Mouse (Mus musculus): ENCODE measurements around the gene Slain1. TPM values are rescaled to one million over a fixed set of nuclear protein-coding genes. Genes with fewer than 3 reads are reported as not detected.

Gene Slain1
- total RNA-seq, 2 experiments from 2014 or later, result 0.17 to 0.68 TPM

DNA sequence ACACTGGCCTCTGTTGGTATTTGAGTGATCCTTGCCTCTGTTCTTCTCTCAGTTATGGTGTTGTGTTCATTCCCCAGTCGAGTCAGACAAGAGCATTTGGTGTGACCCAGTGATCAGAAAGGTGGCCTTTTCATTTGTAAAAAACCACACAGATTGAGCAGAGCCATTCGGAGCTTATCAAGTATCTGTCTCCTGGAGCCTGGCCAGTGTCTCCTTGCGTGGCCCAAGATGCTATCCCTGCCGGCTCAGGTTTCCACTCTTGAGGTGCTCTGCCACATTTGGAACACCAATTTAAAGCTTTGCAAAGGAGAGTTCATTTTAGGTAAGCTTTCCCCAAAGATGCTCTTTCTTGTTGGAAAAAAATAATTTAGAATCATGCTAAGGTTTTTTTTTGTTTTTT is 14.4 kb downstream of the Slain1 start:
- intact Hi-C loops (cut with DNase I), result no loop called here
- no peak for DNase-seq

DNA sequence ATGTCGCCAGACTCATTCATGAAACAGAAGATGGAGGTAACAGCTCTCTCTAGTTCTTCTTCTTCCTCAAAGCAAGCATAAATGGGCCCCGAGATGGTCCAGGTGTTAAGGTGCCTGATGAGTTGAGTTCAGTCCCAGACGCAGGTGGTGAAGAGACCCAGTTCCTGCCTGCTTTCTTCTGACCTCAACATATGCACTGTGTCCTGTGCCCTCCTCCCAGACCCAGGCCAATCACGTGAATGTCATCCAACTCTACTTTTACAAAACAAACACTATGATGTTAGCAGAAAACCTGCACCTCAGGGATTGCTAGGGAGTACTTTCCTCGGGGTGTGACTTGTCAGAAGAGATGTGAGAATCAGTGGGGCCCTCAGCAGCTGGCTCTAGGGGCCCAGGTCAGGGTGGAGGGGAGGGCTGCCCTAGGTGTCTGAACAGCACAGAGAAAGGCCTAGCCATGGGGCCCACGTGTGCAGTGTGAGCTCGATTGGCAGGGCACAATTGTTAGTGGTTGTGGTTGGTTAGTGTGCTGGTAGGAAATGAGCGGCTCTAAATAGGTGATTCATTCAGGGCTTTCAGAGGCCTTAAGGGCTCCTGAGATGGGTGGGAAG is 16.4 kb downstream of the Slain1 start:
- DNase-seq, result no peak
- intact Hi-C loops (cut with DNase I), result no loop called here

DNA sequence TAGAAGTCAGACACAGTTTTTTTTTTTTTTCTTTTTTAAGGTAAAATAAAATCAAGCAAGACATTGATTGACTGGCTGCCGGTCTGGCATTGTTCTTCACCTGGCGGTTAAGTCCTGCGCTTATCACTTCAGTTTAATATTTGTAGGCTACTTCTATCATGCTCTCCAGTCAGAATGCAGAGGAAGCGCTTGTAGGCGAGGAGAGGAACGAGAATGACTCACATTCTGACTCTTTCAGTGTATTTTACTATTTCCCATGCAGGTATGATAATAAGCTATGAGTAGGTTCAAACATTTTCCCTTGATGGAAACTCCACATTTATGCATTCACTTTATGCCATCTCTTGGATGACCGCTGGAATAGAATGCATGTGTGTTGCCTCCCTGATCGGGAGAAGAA is 17.0 kb downstream of the Slain1 start:
- intact Hi-C loops (cut with DNase I), result no loop called here
- DNase-seq, result no peak

DNA sequence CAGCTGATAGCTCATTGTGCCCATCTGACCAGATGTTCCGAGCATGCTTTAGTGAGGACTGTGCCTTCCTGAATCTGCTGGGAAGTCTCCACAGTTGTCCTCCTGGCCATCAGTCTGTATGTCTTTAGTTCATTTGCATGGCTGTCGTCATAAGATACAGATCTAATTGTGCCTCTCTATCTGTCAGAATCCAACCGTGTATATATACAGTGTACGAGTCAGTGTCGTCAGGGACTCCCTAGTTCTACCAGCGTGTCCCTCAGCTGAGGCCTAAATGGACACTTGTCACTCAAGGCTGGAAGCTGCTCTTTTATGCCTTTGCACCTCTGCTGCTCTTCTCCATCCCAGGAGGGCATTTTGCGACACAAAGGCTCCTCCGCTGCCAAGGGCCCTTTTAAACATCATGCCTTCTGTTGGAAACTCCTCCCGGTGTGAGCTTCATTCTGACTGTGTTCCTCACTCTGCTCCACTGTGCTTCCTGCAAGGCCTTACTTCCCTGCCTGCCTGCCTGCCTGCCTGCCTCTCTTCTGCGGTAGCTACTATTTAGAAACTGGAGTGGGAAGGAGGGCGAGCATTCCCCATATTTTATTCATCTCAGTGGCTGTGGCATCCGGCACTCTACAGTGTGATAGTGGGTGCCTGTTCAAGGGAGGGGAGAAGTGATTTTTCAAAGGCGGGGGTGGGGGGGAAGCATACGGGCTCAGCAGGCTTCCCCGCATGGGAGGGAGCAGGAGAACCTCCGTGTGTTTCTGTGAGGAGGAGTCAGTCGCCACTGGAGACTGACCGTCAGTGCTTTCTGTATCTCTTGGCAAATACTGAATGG is 29.6 kb downstream of the Slain1 start:
- no peak for DNase-seq
- intact Hi-C loops (cut with DNase I), result no loop called here

DNA sequence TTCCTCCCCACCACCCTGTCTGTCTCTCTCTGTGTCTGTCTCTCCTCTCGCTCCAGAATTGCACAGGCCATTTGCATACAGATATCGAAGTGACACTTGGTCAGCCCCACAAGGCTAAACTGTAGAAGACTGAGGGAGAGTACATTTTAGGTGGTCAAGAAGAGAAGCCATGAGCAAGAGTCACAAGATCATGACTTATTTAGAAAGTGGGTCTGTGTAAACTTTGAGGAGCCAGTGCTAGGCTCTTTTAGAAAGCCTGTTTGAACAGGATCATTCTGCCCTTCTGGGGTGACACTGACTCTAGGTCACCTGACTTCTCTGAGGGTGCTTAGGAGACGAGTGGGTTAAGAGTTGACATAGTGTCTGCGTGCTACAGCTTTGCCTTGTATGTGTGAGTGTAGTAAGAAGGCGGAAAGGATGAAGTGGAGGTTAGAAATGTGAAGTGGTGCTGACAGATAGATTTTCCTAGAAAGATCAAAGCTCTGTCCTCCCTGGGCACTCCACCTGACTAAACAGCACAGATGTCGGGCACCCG is 30.3 kb downstream of the Slain1 start:
- intact Hi-C loops (cut with DNase I), result no loop called here

DNA sequence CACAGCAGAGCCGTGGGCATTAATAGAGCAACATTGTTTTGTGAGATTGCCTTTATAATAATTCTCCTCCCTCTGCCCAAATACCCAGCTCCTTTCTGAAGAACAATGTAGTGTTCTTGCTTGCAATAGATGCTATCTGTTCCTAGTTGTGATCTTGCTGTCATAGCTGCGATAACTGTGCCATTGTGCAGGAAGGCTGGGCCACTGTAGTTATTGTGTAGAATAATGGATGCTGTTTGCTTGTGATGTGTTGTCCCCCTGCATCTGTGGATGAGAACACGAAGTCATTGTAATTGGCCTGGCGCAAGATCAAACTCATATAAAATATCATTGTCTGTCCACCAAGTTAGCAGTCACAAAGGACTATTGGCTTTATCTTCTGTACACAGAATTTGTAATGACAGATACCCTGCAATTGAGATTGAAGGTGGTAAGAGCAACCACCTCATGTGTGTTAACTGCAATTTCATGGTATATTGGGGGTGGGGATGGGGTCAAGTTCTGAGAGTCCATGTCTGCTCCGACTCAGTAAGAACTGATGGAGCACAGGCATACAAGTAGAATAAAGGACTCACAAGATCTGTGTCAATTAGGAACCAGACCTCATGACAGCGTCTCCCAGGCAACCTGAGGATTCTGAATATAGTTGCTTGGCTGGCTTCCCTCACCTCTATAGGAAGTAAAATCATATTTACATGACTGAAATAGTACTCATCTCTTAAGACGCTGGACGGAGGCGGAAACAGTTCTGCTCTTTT is 32.8 kb downstream of the Slain1 start:
- intact Hi-C loops (cut with DNase I), result no loop called here
- no peak for DNase-seq

More for the DNA sequence above, 30.3 kb downstream of the Slain1 start:
- no peak for DNase-seq

DNA sequence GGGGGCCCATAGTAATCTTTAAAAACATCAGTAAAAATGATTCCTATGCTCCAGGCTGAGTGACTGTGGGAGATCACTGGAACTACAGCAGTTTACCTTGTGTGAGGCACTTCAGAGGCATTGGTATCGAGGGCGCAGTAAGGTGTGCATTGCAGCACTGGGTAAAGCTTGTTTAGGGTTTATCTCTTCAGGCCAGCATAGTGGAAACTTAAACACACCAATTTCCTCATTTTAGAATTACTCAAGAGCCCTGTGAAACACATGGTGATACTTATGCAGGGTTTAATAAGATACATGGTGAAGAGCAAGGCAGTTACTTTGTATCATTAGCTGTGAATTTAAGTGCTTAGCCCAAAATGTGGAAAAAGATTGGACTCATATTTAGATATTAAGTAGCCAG is 37.0 kb downstream of the Slain1 start:
- intact Hi-C loops (cut with DNase I), result no loop called here
- DNase-seq, result no peak

DNA sequence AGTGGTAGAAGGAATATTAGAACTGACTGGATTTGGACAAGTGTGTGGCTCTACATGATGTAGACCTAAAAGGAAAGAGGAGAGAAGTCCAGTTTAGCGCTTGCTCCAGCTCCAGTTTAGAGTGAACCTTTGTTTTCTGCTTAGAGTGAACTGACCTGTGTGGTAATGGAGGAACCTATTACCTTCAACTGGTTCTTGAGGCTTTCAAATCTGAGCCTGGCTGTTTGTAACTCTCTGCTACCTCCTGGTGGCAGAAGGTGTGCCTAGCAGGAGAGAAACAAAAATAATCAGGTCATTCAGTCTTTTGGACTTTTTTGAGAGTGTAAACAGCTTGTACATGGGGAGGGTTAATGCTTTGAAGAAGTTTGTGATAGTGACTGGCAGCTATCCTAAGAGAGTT is 44.3 kb downstream of the Slain1 start:
- DNase-seq, result peak; percentile 30 to 54
- intact Hi-C loops (cut with DNase I), result loop anchor here (1.0 kb wide), 1 partner anchor 144 kb away; no protein-coding TSS in a partner anchor

DNA sequence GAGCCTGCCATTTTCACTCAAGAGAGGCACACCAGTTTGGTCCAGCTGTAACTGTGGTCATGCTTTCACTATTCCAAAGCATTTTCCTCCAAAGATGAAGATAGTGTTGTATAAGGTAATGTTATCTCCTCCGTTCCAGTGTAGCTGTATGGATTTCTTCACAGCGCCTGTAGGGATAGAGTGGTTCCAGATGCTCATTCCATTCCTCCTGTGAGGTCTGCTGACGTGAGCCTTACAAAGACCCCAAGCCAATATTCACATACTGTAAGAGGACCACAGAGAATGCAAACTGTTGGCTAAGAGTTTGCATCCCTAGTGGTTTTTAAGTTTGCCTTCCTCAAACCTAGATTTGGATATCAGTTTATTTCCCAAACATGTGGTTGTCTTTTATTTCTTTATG is 45.6 kb downstream of the Slain1 start:
- no peak for DNase-seq
- intact Hi-C loops (cut with DNase I), result no loop called here

DNA sequence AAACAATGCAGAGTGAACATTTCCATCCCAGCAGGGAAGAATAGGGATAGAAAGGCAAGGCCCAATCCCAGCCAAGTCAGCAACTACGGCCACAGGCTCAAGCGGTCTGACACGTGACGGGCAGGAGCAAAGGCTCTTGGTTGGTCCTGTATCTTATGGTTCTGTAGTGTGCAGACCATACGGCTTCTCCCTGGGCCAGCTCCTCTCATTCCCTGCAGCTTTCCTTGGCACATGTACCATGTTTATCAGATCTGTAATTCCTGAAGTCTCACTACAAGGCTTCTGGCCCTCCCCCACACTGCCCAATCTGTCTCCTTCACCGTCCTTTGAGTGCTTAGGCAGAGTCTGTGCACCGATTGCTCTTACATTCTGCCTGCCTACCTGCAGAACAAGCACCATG is 47.1 kb downstream of the Slain1 start:
- intact Hi-C loops (cut with DNase I), result no loop called here
- DNase-seq, result no peak

DNA sequence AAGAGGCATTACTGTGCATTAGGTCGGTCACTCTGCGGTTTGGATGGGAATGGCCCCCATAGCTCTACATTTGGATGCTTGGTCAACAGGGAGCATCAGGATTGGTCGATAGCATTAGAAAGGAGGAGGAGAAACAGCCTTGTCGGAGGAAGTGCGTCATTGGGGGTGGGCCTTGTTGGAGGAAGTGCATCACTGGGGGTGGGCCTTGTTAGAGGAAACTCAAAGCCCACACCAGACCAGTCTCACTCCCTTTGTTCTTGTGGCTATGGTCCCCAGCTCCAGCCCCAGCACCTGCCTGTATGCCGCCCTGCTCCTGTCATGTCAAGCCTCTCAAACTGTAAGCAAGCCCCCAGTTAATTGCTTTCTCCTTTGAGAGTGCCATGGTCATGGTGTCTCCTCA is 49.3 kb downstream of the Slain1 start:
- intact Hi-C loops (cut with DNase I), result no loop called here
- no peak for DNase-seq

DNA sequence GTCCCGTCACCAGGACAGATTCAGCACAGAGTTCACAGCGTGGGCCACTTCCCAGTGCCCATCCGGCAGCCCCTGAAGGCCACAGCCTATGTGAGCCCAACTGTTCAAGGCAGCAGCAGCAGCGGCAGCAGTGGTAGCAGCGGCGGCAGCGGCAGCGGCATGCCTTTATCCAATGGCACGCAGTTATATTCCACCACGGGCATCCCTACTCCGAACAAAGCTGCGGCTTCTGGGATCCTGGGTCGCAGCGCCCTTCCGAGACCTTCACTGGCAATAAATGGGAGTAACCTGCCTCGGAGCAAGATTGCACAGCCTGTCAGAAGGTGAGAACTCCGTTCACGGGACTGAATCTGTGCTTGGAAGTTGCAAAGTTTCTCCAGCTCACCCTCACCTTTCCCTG is 52.5 kb downstream of the Slain1 start:
- no peak for DNase-seq
- intact Hi-C loops (cut with DNase I), result no loop called here

DNA sequence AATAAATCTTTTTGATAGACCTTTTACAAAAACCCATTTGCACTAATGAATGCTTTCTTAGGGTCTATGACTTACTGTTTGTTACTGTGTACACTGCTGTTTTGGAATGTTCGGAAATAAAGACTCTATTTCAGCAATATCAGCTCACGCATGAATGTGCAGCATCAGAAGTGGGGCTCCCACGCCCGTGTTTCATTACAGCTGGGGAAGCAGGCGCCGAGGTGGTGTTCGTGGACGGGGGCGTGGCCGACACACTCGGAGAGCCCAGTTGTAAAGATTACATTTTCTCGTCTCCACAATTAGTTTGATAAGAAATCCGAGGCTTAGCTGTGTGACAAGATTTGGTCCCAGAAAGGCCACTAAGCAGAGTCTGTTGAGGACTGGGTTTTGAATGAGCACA is 54.7 kb downstream of the Slain1 start:
- no peak for DNase-seq
- intact Hi-C loops (cut with DNase I), result no loop called here

DNA sequence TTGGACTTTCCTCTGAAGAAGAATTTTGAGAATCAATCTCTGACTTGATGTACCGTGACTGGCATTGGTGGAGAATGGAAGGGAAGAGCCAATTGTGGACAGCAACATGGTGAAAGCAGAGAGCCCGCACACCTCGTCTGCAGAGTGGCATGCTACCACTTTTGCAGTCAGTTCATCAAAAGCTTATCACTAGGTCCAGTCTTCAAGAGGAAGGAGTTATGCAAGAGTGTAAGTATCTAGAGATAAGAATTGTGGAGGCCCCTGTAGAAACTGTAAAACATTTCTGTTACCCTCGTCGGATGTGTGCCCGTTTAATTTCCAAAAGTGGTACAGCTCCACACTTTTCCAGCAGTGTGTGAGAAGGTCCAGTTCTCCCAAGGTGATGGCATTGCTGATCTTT is 56.3 kb downstream of the Slain1 start:
- no peak for DNase-seq
- intact Hi-C loops (cut with DNase I), result no loop called here

DNA sequence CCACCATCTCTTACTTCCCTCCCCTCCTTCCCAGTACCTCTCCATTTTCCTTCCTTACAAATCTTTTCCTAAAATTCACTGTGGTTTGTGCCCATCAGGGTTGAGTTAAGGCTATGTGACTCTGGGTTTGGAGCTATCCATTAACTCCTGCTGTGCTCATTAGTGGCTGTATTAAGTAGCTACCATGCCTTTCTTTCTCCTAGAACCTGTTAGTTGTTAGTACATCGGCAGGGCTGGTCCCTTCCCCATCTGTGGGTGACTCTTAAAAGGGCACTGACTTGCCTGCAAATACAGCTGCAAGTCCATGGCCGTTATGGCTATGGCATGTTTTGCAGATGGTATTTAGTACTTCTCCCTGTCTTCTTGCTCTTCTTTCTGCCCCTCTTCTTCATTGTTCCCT is 58.6 kb downstream of the Slain1 start:
- DNase-seq, result no peak
- intact Hi-C loops (cut with DNase I), result no loop called here

DNA sequence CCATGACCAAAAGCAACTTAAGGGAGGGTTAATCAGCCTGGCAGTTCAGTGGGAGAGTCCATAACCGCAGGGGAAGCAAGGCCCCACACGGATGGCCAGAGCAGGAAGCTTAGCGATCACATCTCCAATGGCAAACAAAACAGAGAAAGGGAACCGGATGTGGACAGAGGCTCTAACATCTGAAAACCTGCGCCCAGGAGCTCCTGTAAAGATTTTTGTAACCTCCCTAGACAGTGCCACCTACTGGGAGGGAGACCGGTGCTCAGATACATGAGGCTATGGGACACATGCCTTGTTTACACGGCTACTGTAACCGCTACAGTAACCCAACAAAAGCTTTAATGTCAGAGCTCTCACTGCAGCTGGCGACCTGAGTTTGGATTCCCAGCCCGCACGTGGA is 59.2 kb downstream of the Slain1 start:
- intact Hi-C loops (cut with DNase I), result no loop called here
- no peak for DNase-seq

DNA sequence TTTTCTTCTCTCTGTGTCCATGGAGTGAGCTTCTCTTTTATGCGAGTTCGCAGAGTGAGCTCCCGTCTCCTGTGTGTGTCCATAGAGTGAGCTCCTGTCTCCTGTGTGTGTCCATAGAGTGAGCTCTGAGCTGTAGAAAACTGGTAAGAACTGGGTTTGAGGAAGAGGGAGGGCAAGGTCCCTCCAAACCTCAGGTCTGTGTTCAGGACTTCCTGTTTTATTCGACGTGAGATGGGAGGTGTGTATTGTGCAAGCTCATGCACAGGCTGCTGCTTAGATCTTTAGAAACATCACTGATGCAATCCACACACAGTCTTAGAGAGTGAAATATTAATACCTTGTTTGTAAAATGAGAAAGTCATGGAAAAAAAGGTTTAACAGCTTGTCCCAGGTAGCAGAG is 63.0 kb downstream of the Slain1 start:
- no peak for DNase-seq
- intact Hi-C loops (cut with DNase I), result loop anchor here (10.0 kb wide), 3 partner anchors 322 to 1102 kb away; no protein-coding TSS in a partner anchor

DNA sequence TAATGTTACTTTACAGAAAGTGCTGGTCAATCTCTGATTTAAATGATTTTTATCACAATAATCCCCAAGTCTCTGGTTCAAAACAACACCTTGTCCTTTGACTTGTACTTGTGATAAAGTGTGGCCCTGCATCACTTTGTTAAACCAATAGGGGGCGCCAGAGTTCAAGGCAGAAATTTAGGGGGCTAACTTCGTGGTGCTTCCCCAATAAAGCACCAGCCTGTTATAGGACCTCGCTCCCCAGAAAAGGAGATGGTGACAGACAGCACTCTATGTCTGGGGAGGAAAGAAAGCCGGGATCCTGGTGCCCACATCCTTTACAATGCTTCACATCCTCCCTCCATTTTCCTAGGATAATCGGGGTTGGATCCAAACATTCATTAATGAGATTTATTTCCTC is 67.5 kb downstream of the Slain1 start:
- intact Hi-C loops (cut with DNase I), result loop anchor here (10.0 kb wide), 3 partner anchors 317 to 1097 kb away; no protein-coding TSS in a partner anchor
- DNase-seq, result peak in 1 of 2 experiments; percentile 31

DNA sequence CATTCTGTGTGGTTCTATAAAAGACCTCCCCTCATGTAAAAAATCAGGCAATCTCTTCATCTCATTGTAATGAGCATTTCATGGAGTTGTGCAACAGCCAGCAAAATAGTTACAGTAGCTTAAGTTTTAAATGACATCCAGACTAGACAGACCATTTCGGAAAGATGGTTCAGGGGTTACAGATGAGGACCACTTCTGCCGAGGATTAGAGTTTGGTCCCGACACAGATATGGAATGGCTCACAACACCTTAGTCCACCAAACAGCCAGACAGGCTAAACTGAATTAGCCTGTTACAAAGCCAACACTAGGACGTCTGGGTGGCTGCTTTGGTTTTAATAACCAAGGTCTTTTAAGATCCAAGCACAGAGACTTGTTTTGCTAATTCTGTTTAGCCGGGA is 68.0 kb downstream of the Slain1 start:
- intact Hi-C loops (cut with DNase I), result loop anchor here (10.0 kb wide), 3 partner anchors 317 to 1097 kb away; no protein-coding TSS in a partner anchor
- DNase-seq, result no peak

DNA sequence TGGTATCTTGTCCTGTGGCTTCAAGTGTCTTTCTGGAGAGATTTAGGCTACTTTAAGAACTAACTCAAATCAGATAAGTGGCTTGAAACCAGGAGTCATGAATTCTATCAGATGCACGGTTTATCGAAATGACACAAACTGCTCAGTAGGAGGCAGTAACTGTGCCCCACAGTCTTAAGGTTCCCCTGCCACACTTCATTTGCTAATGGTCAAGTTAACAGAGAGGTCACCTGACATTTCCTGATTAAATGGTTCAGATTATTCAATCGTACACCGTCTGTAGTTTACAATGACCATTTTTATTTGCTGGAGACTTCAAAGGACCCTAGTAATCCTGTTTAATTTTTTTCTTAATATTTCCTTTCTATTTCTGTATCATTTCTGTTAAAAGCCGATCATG is 68.4 kb downstream of the Slain1 start:
- no peak for DNase-seq
- intact Hi-C loops (cut with DNase I), result loop anchor here (10.0 kb wide), 3 partner anchors 316 to 1096 kb away; no protein-coding TSS in a partner anchor
